Mouse (Mus musculus): ENCODE measurements at regions not wholly inside any gene's neighbourhood (a gene's known extent, or its start where the extent isn't known, plus 50 kb on each side); places are given as distances from the start of the nearest gene placed in this dataset.
"Not testable (repeated sequence)": the region's sequence is repeated elsewhere in the genome, so short reads cannot be mapped to it uniquely, and the experiment has no call there.

- no peak overlapping the region for H3K27ac ChIP-seq
Measured at GRCm38 (mm10) chr14:71074019-71074418, 474.4 kb upstream of the Fam160b2 start.

GRCm38 (mm10) chr14:71065669-71066068 is 466.0 kb upstream of the Fam160b2 start:
- DNase-seq (ENCODE audit: low spot score) = no peak
- no peak overlapping the region for H3K4me3 ChIP-seq
- 87% methylated on average over 4 of the region's 4 CpGs for WGBS
- no peak overlapping the region for H3K27ac ChIP-seq
- H3K27me3 ChIP-seq (ENCODE audit: low read depth, poor library complexity, severe bottlenecking) = no peaks in the 10 kb centered on the region
- H3K36me3 ChIP-seq = no peaks in the 10 kb centered on the region
- no peaks in the 10 kb centered on the region for H3K4me1 ChIP-seq
- no peaks in the 10 kb centered on the region for H3K9me3 ChIP-seq (replicated peaks)

More at GRCm38 (mm10) chr14:71074019-71074418, 474.4 kb upstream of the Fam160b2 start:
- Histone ChIP-seq H3K4me3 (no peak overlapping the region), H3K4me1 (no peaks in the 10 kb centered on the region), H3K27me3 (ENCODE audit: low read depth, poor library complexity, severe bottlenecking) (no peaks in the 10 kb centered on the region), H3K36me3 (no peaks in the 10 kb centered on the region), H3K9me3 (replicated peaks) (no peaks in the 10 kb centered on the region)
- no peak for DNase-seq (ENCODE audit: low spot score)

- Histone ChIP-seq H3K4me1 (no peaks in the 10 kb centered on the region), H3K27ac (no peak overlapping the region), H3K27me3 (ENCODE audit: low read depth, poor library complexity, severe bottlenecking) (no peaks in the 10 kb centered on the region), H3K36me3 (no peaks in the 10 kb centered on the region), H3K9me3 (replicated peaks) (no peaks in the 10 kb centered on the region), H3K4me3 (no peak overlapping the region)
- 84% methylated on average over 2 of the region's 2 CpGs for WGBS
- no peak for DNase-seq (ENCODE audit: low spot score)
Measured at GRCm38 (mm10) chr14:71056601-71057000, 457.0 kb upstream of the Fam160b2 start.

- H3K9me3 ChIP-seq (replicated peaks) = no peaks in the 10 kb centered on the region
- H3K27me3 ChIP-seq (ENCODE audit: low read depth, poor library complexity, severe bottlenecking) = no peaks in the 10 kb centered on the region
- H3K36me3 ChIP-seq = no peaks in the 10 kb centered on the region
- 95% methylated on average over 2 of the region's 2 CpGs for WGBS
- H3K27ac ChIP-seq = no peak overlapping the region
- H3K4me1 ChIP-seq = no peaks in the 10 kb centered on the region
- no peak overlapping the region for H3K4me3 ChIP-seq
- no peak for DNase-seq (ENCODE audit: low spot score)
Measured at GRCm38 (mm10) chr14:71055480-71055879, 455.8 kb upstream of the Fam160b2 start.

GRCm38 (mm10) chr14:71053788-71054641 is 454.4 kb upstream of the Fam160b2 start:
- Histone ChIP-seq H3K27ac (no peak overlapping the region), H3K27me3 (ENCODE audit: low read depth, poor library complexity, severe bottlenecking) (no peaks in the 10 kb centered on the region), H3K36me3 (no peaks in the 10 kb centered on the region), H3K4me3 (no peak overlapping the region), H3K9me3 (replicated peaks) (no peaks in the 10 kb centered on the region), H3K4me1 (no peaks in the 10 kb centered on the region)
- WGBS = 61% methylated on average over 9 of the region's 9 CpGs
- no peak for DNase-seq (ENCODE audit: low spot score)

GRCm38 (mm10) chr14:71047096-71047495 is 447.5 kb upstream of the Fam160b2 start:
- Histone ChIP-seq H3K4me1 (peaks cover 2% of the 10 kb centered on the region; the same call in 1 of the 2 replicates), H3K4me3 (no peak overlapping the region), H3K36me3 (no peaks in the 10 kb centered on the region), H3K27me3 (ENCODE audit: low read depth, poor library complexity, severe bottlenecking) (no peaks in the 10 kb centered on the region), H3K27ac (no peak overlapping the region), H3K9me3 (replicated peaks) (no peaks in the 10 kb centered on the region)
- WGBS = 75% methylated on average over 3 of the region's 3 CpGs
- DNase-seq (ENCODE audit: low spot score) = no peak

GRCm38 (mm10) chr14:71043879-71044770 is 444.5 kb upstream of the Fam160b2 start:
- not testable (repeated sequence) for DNase-seq (ENCODE audit: low spot score); H3K9me3 ChIP-seq (replicated peaks); H3K4me1 ChIP-seq; H3K27ac ChIP-seq; H3K36me3 ChIP-seq; H3K27me3 ChIP-seq (ENCODE audit: low read depth, poor library complexity, severe bottlenecking); H3K4me3 ChIP-seq
- 31% methylated on average over 11 of the region's 13 CpGs for WGBS

- H3K27ac ChIP-seq = no peak overlapping the region
- no peak overlapping the region for H3K4me3 ChIP-seq
- no peak for DNase-seq (ENCODE audit: low spot score)
- H3K36me3 ChIP-seq = no peaks in the 10 kb centered on the region
- peaks cover 8% of the 10 kb centered on the region; the same call in 1 of the 2 replicates for H3K4me1 ChIP-seq
- H3K9me3 ChIP-seq (replicated peaks) = no peaks in the 10 kb centered on the region
- 79% methylated on average over 7 of the region's 7 CpGs for WGBS
- H3K27me3 ChIP-seq (ENCODE audit: low read depth, poor library complexity, severe bottlenecking) = peaks cover 2% of the 10 kb centered on the region; the same call in 1 of the 2 replicates
Measured at GRCm38 (mm10) chr14:71036620-71037019, 437.0 kb upstream of the Fam160b2 start.

GRCm38 (mm10) chr14:71033586-71033985 is 434.0 kb upstream of the Fam160b2 start:
- no peak for DNase-seq (ENCODE audit: low spot score)
- Histone ChIP-seq H3K9me3 (replicated peaks) (no peaks in the 10 kb centered on the region), H3K4me3 (no peak overlapping the region), H3K27me3 (ENCODE audit: low read depth, poor library complexity, severe bottlenecking) (peaks cover 8% of the 10 kb centered on the region; the same call in 1 of the 2 replicates), H3K4me1 (peaks cover 8% of the 10 kb centered on the region; the same call in 1 of the 2 replicates), H3K27ac (no peak overlapping the region), H3K36me3 (no peaks in the 10 kb centered on the region)
- 63% methylated on average over 2 of the region's 2 CpGs for WGBS

GRCm38 (mm10) chr14:71030164-71030880 is 430.7 kb upstream of the Fam160b2 start:
- H3K27ac ChIP-seq = no peak overlapping the region
- WGBS = 87% methylated on average over 9 of the region's 9 CpGs
- peaks cover 16% of the 10 kb centered on the region for H3K4me1 ChIP-seq
- no peaks in the 10 kb centered on the region for H3K9me3 ChIP-seq (replicated peaks)
- no peak for DNase-seq (ENCODE audit: low spot score)
- H3K4me3 ChIP-seq = no peak overlapping the region
- peaks cover 16% of the 10 kb centered on the region; the same call in 1 of the 2 replicates for H3K27me3 ChIP-seq (ENCODE audit: low read depth, poor library complexity, severe bottlenecking)
- H3K36me3 ChIP-seq = no peaks in the 10 kb centered on the region
